Mouse (Mus musculus): ENCODE measurements around the gene Cysltr2.
A peak's percentile ranks its signal among the peaks of the same experiment; 100 is the strongest.

The Cysltr2 gene

DNA sequence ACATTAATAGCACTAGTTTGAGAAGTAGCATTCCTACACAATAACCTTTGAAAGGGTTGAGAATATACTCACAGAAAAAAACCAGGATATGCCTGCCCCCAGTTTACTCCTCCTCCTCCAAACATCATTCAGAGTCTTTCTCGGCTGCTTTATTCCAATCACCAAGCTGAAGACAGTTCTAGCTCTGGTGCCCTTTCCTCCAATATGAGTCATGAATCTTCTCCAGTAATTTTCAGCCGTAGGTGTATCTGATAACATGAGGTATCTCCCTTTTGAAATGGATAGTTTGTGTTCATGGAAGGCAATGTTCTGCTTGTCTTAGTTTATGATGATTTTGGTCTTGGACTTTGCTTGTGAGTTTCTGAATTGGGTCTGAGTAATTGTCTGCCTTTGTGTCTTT, 62.9 kb downstream of the Cysltr2 start:
- DNase-seq (ENCODE audit: low read depth, low spot score) = no peak

DNA sequence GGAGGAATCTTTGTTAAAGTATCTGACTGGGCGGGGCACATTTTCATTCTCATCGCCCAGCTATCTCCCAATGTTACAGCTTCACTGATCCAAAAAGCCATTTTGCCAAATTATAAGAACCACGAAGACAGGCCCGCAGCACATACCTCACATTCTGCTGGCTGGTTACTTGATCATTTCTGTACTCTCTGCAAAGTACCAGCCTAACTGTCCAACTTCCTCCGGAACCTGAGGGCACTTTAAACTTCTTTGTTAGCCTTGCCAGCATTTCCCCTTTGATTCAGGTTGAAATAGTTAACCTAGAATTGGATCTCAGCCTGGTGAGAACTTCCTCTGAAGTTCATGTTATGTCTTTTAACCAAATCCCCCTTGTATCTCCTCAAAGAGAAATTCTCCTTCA, 63.8 kb downstream of the Cysltr2 start:
- peak; percentile 14 for DNase-seq (ENCODE audit: low read depth, low spot score)

DNA sequence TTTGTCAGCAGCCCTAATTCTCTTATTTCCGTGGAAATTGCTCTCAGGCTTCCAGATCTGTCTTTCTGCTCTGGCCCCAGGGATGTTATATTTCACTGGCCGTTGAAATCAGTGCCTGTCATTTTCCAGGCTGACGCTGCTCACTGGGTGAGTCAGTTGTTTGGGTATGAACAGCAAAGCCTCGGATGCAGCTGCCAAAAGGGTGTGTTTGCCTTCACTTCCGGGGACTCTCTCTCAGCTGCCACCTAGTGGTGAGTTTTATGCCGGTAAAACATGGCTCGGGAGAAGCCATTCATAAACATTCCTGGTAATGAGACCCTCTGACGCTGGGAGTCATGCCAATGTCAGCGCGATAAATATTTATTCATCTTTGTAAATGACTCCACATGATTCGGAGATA, 65.5 kb downstream of the Cysltr2 start:
- peak; percentile 85 for DNase-seq (ENCODE audit: low read depth, low spot score)

DNA sequence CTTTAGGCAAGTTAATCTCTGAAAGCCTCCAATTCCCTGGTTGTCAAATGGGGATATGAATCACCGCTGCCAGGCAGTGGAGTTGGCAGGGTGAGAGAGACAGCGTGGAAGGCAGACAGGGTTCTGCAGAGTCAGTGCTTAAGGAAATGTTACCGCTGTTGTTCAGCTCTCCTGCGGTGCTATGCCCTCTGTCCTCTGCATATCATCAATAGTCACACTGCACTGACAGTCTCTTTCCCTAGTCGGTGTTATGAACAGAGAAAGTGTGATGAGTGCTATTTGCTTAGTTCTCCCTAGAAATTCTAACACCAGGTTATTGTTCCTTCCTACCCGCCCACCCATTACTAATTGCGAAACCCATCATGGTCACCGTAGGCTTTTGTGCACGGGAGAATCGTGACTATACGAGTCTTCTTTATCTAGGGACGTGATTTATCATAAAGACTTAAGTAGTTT, 65.9 kb downstream of the Cysltr2 start:
- DNase-seq (ENCODE audit: low read depth, low spot score) = no peak

DNA sequence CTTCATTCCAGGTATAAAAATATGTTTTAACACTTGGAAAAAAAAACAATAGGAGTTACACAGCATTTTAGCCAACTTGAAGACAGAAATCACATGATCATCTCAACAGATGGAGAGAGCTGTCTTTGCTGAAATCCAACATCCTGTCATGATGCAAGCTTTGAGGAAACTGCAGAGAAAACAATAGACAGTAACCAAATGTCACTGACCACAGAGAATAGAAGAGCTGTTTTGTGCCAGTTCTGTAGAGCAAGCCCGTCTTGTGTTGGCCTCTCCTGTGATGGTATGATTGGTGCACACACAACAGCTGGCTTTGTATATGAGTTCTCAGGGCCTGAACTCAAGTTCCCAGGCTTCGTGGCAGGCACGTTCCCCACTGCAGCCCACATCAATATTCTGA, 68.2 kb downstream of the Cysltr2 start:
- DNase-seq (ENCODE audit: low read depth, low spot score) = no peak

DNA sequence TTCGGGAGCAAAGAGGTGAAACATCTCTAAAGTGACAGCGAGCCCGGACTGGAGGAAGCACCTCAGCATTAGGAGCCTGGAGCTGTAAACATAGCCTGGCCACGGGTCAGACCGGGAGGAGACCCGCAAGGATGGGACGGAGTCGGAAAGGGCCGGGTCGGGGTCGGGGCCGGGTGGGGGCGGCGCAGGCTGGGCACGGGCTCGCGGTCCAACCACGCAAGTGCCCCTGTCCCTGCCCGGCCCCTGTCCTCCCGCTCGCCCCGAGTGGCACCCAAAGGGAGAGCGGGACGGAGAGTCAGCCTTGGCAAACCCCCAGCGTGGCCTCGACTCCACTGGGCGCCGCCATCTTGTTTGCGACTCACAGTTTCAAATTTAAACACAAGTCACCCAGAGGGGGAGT, 68.8 kb downstream of the Cysltr2 start:
- no peak for DNase-seq (ENCODE audit: low read depth, low spot score)

DNA sequence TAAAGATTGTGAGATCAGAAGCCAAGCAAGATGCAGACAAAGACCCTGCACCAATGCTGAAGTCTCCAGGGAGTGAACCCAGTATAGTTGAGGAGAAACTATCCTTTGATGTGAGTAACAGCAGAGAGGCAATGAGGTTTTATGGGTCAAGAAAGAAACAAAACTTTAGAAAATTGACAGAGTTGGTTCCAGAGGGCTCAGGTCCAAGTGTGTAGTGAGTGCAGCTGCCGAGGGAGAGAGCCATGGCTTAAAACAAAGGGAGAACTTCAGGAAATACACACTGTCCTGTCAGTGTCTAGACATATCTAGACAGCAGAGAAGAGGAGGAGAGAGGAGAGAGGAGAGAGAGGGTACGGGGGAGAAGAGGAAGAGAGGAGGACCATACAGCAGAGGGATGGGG, 72.8 kb downstream of the Cysltr2 start:
- no peak for DNase-seq (ENCODE audit: low read depth, low spot score)
